Mouse (Mus musculus) frontal cortex, adult (tissue): Measurements from ENCODE around the gene Adamtsl1.

Source experiments
- ATAC-seq: cut with Nextera tagmentation; 2 replicates; pipeline ENCODE4 v1.9.2; 2017; ENCODE audit warnings: mild to moderate bottlenecking, moderate library complexity, mixed read lengths; ENCODE audit not compliant: low TSS enrichment

Gene Adamtsl1

GRCm38 (mm10) chr4:85672290-85672689 is 158.3 kb downstream of the Adamtsl1 start:
- no peak for ATAC-seq

- no peak for ATAC-seq
Observed at GRCm38 (mm10) chr4:85677621-85678020, 163.6 kb downstream of the Adamtsl1 start.

GRCm38 (mm10) chr4:85686160-85686559 is 172.2 kb downstream of the Adamtsl1 start:
- ATAC-seq: no peak

GRCm38 (mm10) chr4:85695237-85695636 is 181.3 kb downstream of the Adamtsl1 start:
- peak; percentile 50; the same call in 1 of the 2 replicates for ATAC-seq

GRCm38 (mm10) chr4:85707352-85708057 is 193.5 kb downstream of the Adamtsl1 start:
- no peak for ATAC-seq

GRCm38 (mm10) chr4:85709636-85710035 is 195.7 kb downstream of the Adamtsl1 start:
- no peak for ATAC-seq

- ATAC-seq: no peak
Observed at GRCm38 (mm10) chr4:85724999-85725398, 211.0 kb downstream of the Adamtsl1 start.

GRCm38 (mm10) chr4:85727731-85728130 is 213.8 kb downstream of the Adamtsl1 start:
- ATAC-seq: 0 out of 2 replicates have a peak, but pooled peaks have one; percentile 11

GRCm38 (mm10) chr4:85728416-85728815 is 214.4 kb downstream of the Adamtsl1 start:
- ATAC-seq: peak; percentile 95

- no peak for ATAC-seq
Observed at GRCm38 (mm10) chr4:85740478-85740877, 226.5 kb downstream of the Adamtsl1 start.

- ATAC-seq: no peak
Observed at GRCm38 (mm10) chr4:85741825-85742391, 227.9 kb downstream of the Adamtsl1 start.

GRCm38 (mm10) chr4:85743427-85743826 is 229.5 kb downstream of the Adamtsl1 start:
- ATAC-seq: no peak

GRCm38 (mm10) chr4:85762684-85763083 is 248.7 kb downstream of the Adamtsl1 start:
- ATAC-seq: no peak

- peak; percentile 38; the same call in 1 of the 2 replicates for ATAC-seq
Observed at GRCm38 (mm10) chr4:85763161-85764014, 249.4 kb downstream of the Adamtsl1 start.

- peak; percentile 58 for ATAC-seq
Observed at GRCm38 (mm10) chr4:85764015-85764450, 250.1 kb downstream of the Adamtsl1 start.

GRCm38 (mm10) chr4:85764476-85764875 is 250.5 kb downstream of the Adamtsl1 start:
- ATAC-seq: no peak

- no peak for ATAC-seq
Observed at GRCm38 (mm10) chr4:85767666-85768065, 253.7 kb downstream of the Adamtsl1 start.

GRCm38 (mm10) chr4:85768107-85768506 is 254.1 kb downstream of the Adamtsl1 start:
- peak; percentile 76 for ATAC-seq

- no peak for ATAC-seq
Observed at GRCm38 (mm10) chr4:85782511-85782910, 268.5 kb downstream of the Adamtsl1 start.

- no peak for ATAC-seq
Observed at GRCm38 (mm10) chr4:85783768-85784379, 269.9 kb downstream of the Adamtsl1 start.

- ATAC-seq: 0 out of 2 replicates have a peak, but pooled peaks have one; percentile 31
Observed at GRCm38 (mm10) chr4:85784428-85784827, 270.5 kb downstream of the Adamtsl1 start.

GRCm38 (mm10) chr4:85790226-85790625 is 276.3 kb downstream of the Adamtsl1 start:
- ATAC-seq: no peak
